Mouse (Mus musculus): ENCODE data around the gene Taf11. TPM values are rescaled to one million over a fixed set of nuclear protein-coding genes. Genes with fewer than 3 reads are reported as not detected.

The Taf11 gene
- polyA plus RNA-seq, 1 experiment from 2014 or later = 51.6 TPM

DNA sequence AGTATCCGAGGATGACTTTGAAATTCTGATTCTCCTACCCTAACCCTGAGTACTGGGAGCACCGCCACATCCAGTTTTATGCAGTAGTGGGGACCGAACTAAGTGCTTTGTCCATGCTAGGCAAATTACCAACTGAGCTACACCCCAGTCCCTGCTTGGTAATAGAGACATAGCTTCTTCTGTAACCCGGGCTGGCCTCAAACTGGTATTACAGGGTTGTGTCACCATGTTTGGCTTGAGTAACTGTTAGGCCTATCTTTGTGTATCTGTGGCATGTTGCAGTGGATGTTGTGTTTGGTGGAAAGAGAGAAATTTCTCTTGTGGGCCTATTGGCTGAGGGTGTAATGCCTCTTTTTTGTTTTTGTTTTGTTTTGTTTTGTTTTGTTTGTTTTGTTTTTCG, 20.6 kb upstream of the Taf11 start:
- Histone ChIP-seq H3K4me3 (ENCODE audit: low read length) (no peak overlapping the region), H3K9me3 (ENCODE audit: control insufficient read depth, low read length) (no peaks in the 10 kb centered on the region), H3K27me3 (replicated peaks; ENCODE audit: control insufficient read depth, insufficient read depth, low read length) (no peaks in the 10 kb centered on the region), H3K9ac (ENCODE audit: low read depth, low read length) (no peak overlapping the region), H3K4me2 (ENCODE audit: low read length) (no peak overlapping the region), H3K4me1 (ENCODE audit: control insufficient read depth, insufficient read depth, low read depth, low read length) (no peaks in the 10 kb centered on the region), H3K27ac (ENCODE audit: low read depth, low read length) (no peak overlapping the region), H3K36me3 (ENCODE audit: control insufficient read depth, insufficient read depth, low read length) (no peaks in the 10 kb centered on the region)
- WGBS = 93% methylated on average over 5 of the region's 5 CpGs
- no peak for ATAC-seq

DNA sequence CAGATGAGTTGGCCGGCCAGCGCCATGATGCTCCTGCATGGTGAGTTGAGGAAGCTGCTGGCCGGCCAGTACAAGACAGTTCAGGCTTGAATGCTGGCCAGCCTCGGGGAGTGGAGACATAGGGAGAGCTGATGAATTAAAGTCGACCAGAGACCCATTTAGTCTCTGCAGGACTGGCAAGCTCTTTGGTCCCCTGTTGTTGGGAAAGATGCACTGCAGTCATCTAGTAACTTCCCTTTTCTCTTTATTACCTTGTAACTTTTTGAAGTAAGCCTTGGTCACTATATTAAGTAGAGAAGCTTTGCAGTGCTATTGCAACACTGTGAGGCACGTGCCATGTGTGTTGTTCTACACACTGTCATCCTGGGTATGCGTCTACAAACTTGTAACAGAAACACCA, 15.9 kb upstream of the Taf11 start:
- no peak overlapping the region for H3K4me2 ChIP-seq (ENCODE audit: low read length)
- H3K9ac ChIP-seq (ENCODE audit: low read depth, low read length) = no peak overlapping the region
- WGBS = 73% methylated on average over 7 of the region's 7 CpGs
- H3K4me1 ChIP-seq (ENCODE audit: control insufficient read depth, insufficient read depth, low read depth, low read length) = peaks cover 12% of the 10 kb centered on the region
- H3K36me3 ChIP-seq (ENCODE audit: control insufficient read depth, insufficient read depth, low read length) = no peaks in the 10 kb centered on the region
- no peak for ATAC-seq
- H3K9me3 ChIP-seq (ENCODE audit: control insufficient read depth, low read length) = no peaks in the 10 kb centered on the region
- no peak overlapping the region for H3K4me3 ChIP-seq (ENCODE audit: low read length)
- no peaks in the 10 kb centered on the region for H3K27me3 ChIP-seq (replicated peaks; ENCODE audit: control insufficient read depth, insufficient read depth, low read length)
- no peak overlapping the region for H3K27ac ChIP-seq (ENCODE audit: low read depth, low read length)

DNA sequence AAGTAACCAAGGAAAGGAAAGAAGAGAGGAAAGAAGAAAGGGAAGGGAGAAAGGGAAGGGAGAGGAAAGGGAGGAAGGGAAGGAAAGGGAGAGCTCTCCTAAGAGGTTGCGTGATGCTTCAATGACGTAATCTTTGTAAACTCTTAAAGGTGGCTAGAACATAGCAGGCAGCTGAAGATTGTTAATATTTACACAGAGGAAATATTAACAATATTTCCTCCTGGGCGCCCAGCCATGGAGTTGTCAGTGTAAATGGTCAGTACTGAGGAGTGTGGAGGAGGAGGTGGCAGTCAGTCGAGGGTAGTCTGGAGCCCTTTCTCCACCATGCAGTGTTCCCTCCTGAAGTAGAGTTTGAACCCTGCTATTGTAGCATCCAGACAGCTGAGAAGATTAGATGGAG, 15.4 kb upstream of the Taf11 start:
- H3K4me2 ChIP-seq (ENCODE audit: low read length) = no peak overlapping the region
- WGBS = 78% methylated on average over 4 of the region's 4 CpGs
- no peak overlapping the region for H3K9ac ChIP-seq (ENCODE audit: low read depth, low read length)
- no peaks in the 10 kb centered on the region for H3K9me3 ChIP-seq (ENCODE audit: control insufficient read depth, low read length)
- no peak overlapping the region for H3K27ac ChIP-seq (ENCODE audit: low read depth, low read length)
- H3K27me3 ChIP-seq (replicated peaks; ENCODE audit: control insufficient read depth, insufficient read depth, low read length) = no peaks in the 10 kb centered on the region
- H3K4me1 ChIP-seq (ENCODE audit: control insufficient read depth, insufficient read depth, low read depth, low read length) = peaks cover 12% of the 10 kb centered on the region
- H3K4me3 ChIP-seq (ENCODE audit: low read length) = no peak overlapping the region
- ATAC-seq = no peak
- H3K36me3 ChIP-seq (ENCODE audit: control insufficient read depth, insufficient read depth, low read length) = no peaks in the 10 kb centered on the region

DNA sequence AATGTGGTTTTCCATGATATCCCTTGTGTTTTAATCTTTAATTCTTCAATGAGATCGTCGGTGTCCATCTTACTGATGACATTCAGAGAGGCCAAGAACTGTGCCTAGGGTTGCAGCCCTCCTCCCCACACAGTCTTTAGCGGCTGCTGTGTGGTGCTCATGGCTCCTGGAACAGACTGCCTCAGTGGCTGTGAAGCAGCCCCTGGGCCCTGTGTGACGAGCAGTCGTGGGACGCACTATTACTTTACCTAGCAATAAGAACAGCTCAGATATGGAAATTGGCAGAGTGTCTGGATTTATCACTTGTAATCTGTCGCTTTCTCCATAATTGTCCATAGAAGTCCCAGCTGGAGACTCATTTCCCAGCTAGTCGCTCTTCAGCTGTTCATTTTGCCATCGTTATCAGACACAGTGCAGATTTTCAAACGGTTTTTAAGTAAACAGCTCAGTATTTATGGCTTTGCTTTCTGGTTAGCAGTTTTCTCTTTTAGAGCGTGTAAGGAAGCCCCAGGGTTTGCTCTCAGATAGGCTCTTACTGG, 12.6 kb upstream of the Taf11 start:
- 69% methylated on average over 11 of the region's 11 CpGs for WGBS
- H3K27me3 ChIP-seq (replicated peaks; ENCODE audit: control insufficient read depth, insufficient read depth, low read length) = no peaks in the 10 kb centered on the region
- no peak overlapping the region for H3K4me2 ChIP-seq (ENCODE audit: low read length)
- H3K9ac ChIP-seq (ENCODE audit: low read depth, low read length) = no peak overlapping the region
- no peaks in the 10 kb centered on the region for H3K36me3 ChIP-seq (ENCODE audit: control insufficient read depth, insufficient read depth, low read length)
- no peak; the same call in 1 of the 2 replicates for ATAC-seq
- H3K9me3 ChIP-seq (ENCODE audit: control insufficient read depth, low read length) = no peaks in the 10 kb centered on the region
- peaks cover 12% of the 10 kb centered on the region for H3K4me1 ChIP-seq (ENCODE audit: control insufficient read depth, insufficient read depth, low read depth, low read length)
- no peak overlapping the region for H3K4me3 ChIP-seq (ENCODE audit: low read length)
- no peak overlapping the region; the same call in 1 of the 2 replicates for H3K27ac ChIP-seq (ENCODE audit: low read depth, low read length)

DNA sequence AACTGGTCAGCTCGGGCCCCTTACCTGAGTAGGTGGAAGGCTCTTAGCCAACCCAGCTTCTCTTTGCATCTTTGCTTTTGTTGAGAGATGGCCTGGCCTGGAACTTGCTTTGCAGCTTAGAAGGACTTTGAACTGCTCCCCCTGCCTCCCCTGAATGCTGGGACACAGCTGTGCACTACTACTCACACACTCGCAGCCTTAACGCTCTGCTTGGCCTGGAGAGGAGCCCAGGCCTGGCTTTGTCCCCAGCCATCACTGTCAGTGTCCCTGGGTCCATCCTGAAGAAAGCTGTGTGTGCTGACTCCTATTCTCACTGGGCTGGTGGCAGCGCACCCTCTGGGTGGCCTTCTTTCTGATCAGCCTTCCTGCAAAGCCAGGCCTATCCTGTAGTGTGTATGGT, 11.0 kb upstream of the Taf11 start:
- no peaks in the 10 kb centered on the region for H3K27me3 ChIP-seq (replicated peaks; ENCODE audit: control insufficient read depth, insufficient read depth, low read length)
- H3K27ac ChIP-seq (ENCODE audit: low read depth, low read length) = no peak overlapping the region
- no peaks in the 10 kb centered on the region for H3K36me3 ChIP-seq (ENCODE audit: control insufficient read depth, insufficient read depth, low read length)
- no peak overlapping the region for H3K4me3 ChIP-seq (ENCODE audit: low read length)
- H3K4me1 ChIP-seq (ENCODE audit: control insufficient read depth, insufficient read depth, low read depth, low read length) = peaks cover 12% of the 10 kb centered on the region
- H3K4me2 ChIP-seq (ENCODE audit: low read length) = no peak overlapping the region
- 67% methylated on average over 4 of the region's 4 CpGs for WGBS
- 0 out of 2 replicates have a peak overlapping the region, but pooled peaks have one; percentile 4 for H3K9ac ChIP-seq (ENCODE audit: low read depth, low read length)
- H3K9me3 ChIP-seq (ENCODE audit: control insufficient read depth, low read length) = no peaks in the 10 kb centered on the region
- no peak for ATAC-seq

DNA sequence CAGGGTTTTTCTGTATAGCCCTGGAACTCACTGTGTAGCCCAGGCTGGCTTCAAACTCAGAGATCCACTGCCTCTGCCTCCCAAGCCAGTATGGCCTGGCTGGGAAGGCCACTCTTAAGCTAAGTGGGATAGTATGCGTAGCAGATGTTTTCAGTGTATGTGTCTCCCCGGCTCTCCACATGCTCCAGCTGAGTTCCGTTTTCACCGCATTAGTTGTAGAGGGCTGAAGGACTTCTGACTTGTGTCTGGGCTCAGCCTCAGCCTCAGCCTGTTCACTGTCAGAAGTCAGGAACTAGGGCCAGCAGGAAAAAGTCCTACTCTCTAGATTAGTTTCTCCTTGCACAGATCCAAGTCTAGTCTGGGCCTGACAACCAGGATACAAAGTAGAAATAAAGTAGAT, 6.7 kb upstream of the Taf11 start:
- no peak overlapping the region for H3K4me2 ChIP-seq (ENCODE audit: low read length)
- no peaks in the 10 kb centered on the region for H3K36me3 ChIP-seq (ENCODE audit: control insufficient read depth, insufficient read depth, low read length)
- no peak overlapping the region for H3K9ac ChIP-seq (ENCODE audit: low read depth, low read length)
- no peaks in the 10 kb centered on the region for H3K9me3 ChIP-seq (ENCODE audit: control insufficient read depth, low read length)
- H3K4me1 ChIP-seq (ENCODE audit: control insufficient read depth, insufficient read depth, low read depth, low read length) = peaks cover 3% of the 10 kb centered on the region; the same call in 1 of the 2 replicates
- 75% methylated on average over 4 of the region's 4 CpGs for WGBS
- H3K4me3 ChIP-seq (ENCODE audit: low read length) = no peak overlapping the region
- H3K27ac ChIP-seq (ENCODE audit: low read depth, low read length) = no peak overlapping the region
- ATAC-seq = no peak
- no peaks in the 10 kb centered on the region for H3K27me3 ChIP-seq (replicated peaks; ENCODE audit: control insufficient read depth, insufficient read depth, low read length)

DNA sequence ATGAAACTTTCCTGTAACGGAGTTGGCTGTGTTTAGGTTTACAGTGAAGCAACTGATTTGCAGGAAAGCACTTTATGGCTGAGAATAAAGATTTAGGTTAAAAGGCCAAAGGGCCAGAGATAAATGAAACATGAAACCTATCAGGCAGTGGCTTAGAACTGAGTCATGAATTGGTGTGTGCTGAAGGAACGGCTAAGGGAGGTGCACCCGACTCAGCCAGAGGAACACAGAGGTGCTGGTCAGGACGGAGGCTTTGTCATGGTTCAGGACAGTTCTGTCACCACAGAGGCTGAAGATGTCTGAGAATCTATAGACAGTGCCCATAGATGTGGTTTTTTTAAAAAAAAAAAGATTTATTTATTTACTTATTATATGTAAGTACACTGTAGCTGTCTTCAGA, 5.1 kb upstream of the Taf11 start:
- Histone ChIP-seq H3K4me2 (ENCODE audit: low read length) (no peak overlapping the region), H3K27ac (ENCODE audit: low read depth, low read length) (no peak overlapping the region), H3K9me3 (ENCODE audit: control insufficient read depth, low read length) (no peaks in the 10 kb centered on the region), H3K27me3 (replicated peaks; ENCODE audit: control insufficient read depth, insufficient read depth, low read length) (no peaks in the 10 kb centered on the region), H3K4me3 (ENCODE audit: low read length) (no peak overlapping the region), H3K36me3 (ENCODE audit: control insufficient read depth, insufficient read depth, low read length) (no peaks in the 10 kb centered on the region), H3K9ac (ENCODE audit: low read depth, low read length) (no peak overlapping the region), H3K4me1 (ENCODE audit: control insufficient read depth, insufficient read depth, low read depth, low read length) (peaks cover 12% of the 10 kb centered on the region)
- ATAC-seq = no peak
- WGBS = 90% methylated on average over 4 of the region's 4 CpGs

DNA sequence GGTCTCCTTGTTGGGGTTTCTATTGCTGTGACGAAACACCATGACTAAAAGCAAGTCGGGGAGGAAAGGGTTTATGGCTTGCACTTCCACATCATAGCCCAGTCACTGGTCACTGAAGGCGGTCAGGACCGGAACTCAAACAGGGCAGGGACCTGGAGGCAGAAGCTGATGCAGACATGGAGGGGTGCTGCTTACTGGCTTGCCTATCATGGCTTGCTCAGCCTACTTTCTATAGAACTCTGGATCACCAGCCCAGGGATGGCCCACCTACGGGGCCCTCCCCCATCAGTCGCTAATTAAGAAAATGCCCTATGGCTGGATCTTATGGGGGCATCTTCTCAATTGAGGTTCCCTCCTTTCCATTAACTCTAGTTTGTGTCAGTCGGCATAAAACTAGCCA, 1.7 kb upstream of the Taf11 start:
- Histone ChIP-seq H3K9me3 (ENCODE audit: control insufficient read depth, low read length) (no peaks in the 10 kb centered on the region), H3K4me2 (ENCODE audit: low read length) (no peak overlapping the region), H3K27ac (ENCODE audit: low read depth, low read length) (no peak overlapping the region), H3K27me3 (replicated peaks; ENCODE audit: control insufficient read depth, insufficient read depth, low read length) (no peaks in the 10 kb centered on the region), H3K4me1 (ENCODE audit: control insufficient read depth, insufficient read depth, low read depth, low read length) (peaks cover 24% of the 10 kb centered on the region), H3K9ac (ENCODE audit: low read depth, low read length) (no peak overlapping the region), H3K36me3 (ENCODE audit: control insufficient read depth, insufficient read depth, low read length) (no peaks in the 10 kb centered on the region), H3K4me3 (ENCODE audit: low read length) (no peak overlapping the region)
- ATAC-seq = no peak
- WGBS = 90% methylated on average over 7 of the region's 7 CpGs

DNA sequence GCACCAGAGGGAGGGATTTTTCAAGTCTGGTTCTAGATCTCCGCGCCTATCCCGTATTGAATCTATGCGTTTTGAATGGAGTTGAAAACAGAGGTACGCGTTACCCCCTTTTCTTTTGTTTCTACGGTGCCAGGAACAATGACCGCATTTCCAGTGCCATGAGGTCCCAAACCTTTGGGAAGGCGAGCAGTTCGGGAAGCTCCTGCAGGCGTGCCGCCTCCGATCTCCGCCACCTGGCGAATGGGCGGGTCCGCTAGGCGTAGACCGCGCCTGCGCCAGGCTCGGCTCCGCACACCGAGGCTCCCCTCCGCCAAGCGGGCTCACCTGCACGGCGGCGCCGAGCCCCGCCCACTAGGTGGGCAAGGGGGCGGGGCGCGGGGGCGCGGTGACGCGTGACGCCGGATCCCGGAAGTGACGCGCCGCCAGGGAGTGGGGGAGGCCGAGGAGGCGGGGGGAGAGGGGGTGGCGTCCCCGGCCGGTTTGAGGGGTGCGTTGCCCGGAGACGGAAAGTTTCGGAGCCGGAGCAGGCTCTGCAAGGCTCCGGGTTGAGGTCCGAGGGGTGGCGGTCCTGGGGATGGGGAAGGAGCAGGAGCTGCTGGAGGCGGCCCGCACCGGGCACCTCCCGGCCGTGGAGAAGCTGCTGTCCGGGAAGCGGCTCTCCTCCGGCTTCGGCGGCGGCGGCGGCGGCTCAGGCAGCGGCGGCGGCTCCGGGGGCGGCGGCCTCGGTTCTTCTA, 589 bp downstream of the Taf11 start, which contains the start of gene Anks1:
Gene Anks1, plus strand, starts transcription at position 419 of the 734 bp plus-strand sequence.
- under 1% methylated on average over 72 of the region's 78 CpGs for WGBS
- no peaks in the 10 kb centered on the region for H3K9me3 ChIP-seq (ENCODE audit: control insufficient read depth, low read length)

More for the DNA sequence above, 589 bp downstream of the Taf11 start, which contains the start of gene Anks1:
- Histone ChIP-seq H3K27me3 (replicated peaks; ENCODE audit: control insufficient read depth, insufficient read depth, low read length) (no peaks in the 10 kb centered on the region), H3K4me1 (ENCODE audit: control insufficient read depth, insufficient read depth, low read depth, low read length) (peaks cover 32% of the 10 kb centered on the region), H3K36me3 (ENCODE audit: control insufficient read depth, insufficient read depth, low read length) (no peaks in the 10 kb centered on the region), H3K9ac (ENCODE audit: low read depth, low read length) (peak within 1 kb of the TSS; percentile 91), H3K4me2 (ENCODE audit: low read length) (peak within 1 kb of the TSS; percentile 80), H3K27ac (ENCODE audit: low read depth, low read length) (peak within 1 kb of the TSS; percentile 93), H3K4me3 (ENCODE audit: low read length) (peak within 1 kb of the TSS; percentile 72)
- peak; percentile 92 for ATAC-seq

Data from hindbrain, embryonic 16.5 days (tissue).